Mouse (Mus musculus) megakaryocyte, embryonic 14.5 days (primary cell): ENCODE measurements around the gene Gm10354.
"Not testable (repeated sequence)": the region's sequence is repeated elsewhere in the genome, so short reads cannot be mapped to it uniquely, and the experiment has no call there.

ENCODE experiments used
- FLI1 ChIP-seq: IDR thresholded peaks from 2 replicates; pipeline ENCODE4 v1.6.1; 2012; ENCODE audit warnings: low read length, inconsistent platforms, mixed read lengths
- GATA1 ChIP-seq: IDR thresholded peaks from 3 replicates; pipeline ENCODE4 v1.6.1; 2012; ENCODE audit warnings: mixed read lengths, low read length, inconsistent platforms, borderline replicate concordance

GRCm38 (mm10) chr5:14972841-14973240 is 5.9 kb downstream of the Gm10354 start:
- not testable (repeated sequence) for TF ChIP-seq FLI1, GATA1
